28 mouse cellular contexts compared by ENCODE assay signal in the genomic region with DNA sequence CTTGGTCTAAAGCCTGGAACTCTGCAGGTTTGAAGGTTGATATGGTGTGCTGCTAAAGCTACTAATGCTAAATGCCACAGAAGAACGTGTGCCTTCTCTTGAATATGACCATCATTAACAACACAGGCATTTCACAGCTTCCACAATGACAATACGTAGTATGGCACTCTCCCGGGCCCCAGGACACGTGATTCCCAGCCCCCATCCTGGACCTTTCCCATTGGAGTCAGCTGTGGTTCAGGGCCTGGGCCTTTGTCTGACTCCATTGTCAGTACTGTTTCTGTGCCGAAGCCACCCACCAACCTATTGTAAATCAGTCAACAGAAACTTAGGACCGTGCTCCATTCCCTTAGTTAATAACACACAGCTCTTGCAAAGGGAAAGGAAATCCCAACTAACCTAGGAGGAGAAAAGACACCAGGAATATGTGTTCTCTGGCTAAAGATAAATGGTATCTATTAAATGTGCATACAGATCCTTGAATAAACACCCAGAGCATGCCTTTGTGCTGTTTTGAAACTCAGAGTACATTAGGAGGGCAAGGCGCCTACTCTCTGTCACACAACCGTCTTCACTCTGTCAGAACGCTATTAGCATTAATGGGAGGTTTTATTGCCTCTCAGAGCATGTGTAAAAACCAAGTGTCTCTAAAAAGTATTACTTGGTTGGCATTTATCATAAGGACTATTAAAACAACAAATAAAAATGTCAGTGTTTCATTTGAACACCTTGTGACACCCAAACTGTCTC.
DNase-seq lines count a peak whose midpoint lies in the region; ATAC-seq and TF ChIP-seq lines count a peak whose summit lies in the region.
"Had no signal": no experiment of that assay in that cellular context is flagged by ENCODE, and none has a peak within 500 bp of the region (broad histone marks: within the 10 kb centered on the region; RNA-seq: fewer than 3 reads in every experiment).

No protein-coding gene starts in this region.

- no peak overlapping the region for H3K4me2 ChIP-seq in hindbrain, embryonic 12.5 days (replicated peaks)
- H3K4me2 ChIP-seq in hindbrain, postnatal 0 days (ENCODE audit: low read depth, low read length), result no peak overlapping the region
- H3K4me2 ChIP-seq in neural tube, embryonic 11.5 days (ENCODE audit: low read depth), result no peak overlapping the region
- H3K4me2 ChIP-seq: embryonic facial prominence, embryonic 12.5 days; forebrain, embryonic 15.5 days; hindbrain, embryonic 15.5 days; intestine, embryonic 15.5 days; limb, embryonic 13.5 days; liver, embryonic 11.5 days; lung, embryonic 15.5 days had no signal

- intact Hi-C loops in gastrocnemius, postnatal 36 days (cut with DNase I), result no loop called here

- H3K9me3 ChIP-seq in hindbrain, embryonic 12.5 days (replicated peaks), result no peaks in the 10 kb centered on the region
- no peaks in the 10 kb centered on the region for H3K9me3 ChIP-seq in hindbrain, postnatal 0 days (ENCODE audit: low read length)
- no peaks in the 10 kb centered on the region for H3K9me3 ChIP-seq in neural tube, embryonic 11.5 days (ENCODE audit: control insufficient read depth, low read length)
- H3K9me3 ChIP-seq: embryonic facial prominence, embryonic 12.5 days; forebrain, embryonic 15.5 days; hindbrain, embryonic 15.5 days; intestine, embryonic 15.5 days; limb, embryonic 13.5 days; lung, embryonic 15.5 days had no signal

- no peak overlapping the region for H3K4me3 ChIP-seq in hindbrain, embryonic 12.5 days
- no peak overlapping the region for H3K4me3 ChIP-seq in hindbrain, postnatal 0 days (ENCODE audit: low read length)
- H3K4me3 ChIP-seq in neural tube, embryonic 11.5 days (ENCODE audit: low read depth, low read length), result no peak overlapping the region
- H3K4me3 ChIP-seq: embryonic facial prominence, embryonic 12.5 days; forebrain, embryonic 15.5 days; hindbrain, embryonic 15.5 days; intestine, embryonic 15.5 days; layer of hippocampus, adult 2 months; left cerebral cortex, adult 2 months; limb, embryonic 13.5 days; lung, embryonic 15.5 days had no signal

- 36% methylated on average over 9 of the region's 9 CpGs for WGBS in hindbrain, embryonic 12.5 days
- WGBS in hindbrain, postnatal 0 days, result 31% methylated on average over 9 of the region's 9 CpGs
- WGBS in neural tube, embryonic 11.5 days, result 36% methylated on average over 9 of the region's 9 CpGs

- no peak for TF ChIP-seq CTCF in hindbrain, postnatal 0 days (IDR thresholded peaks at IDR 0.05; ENCODE audit: low read depth)

- H3K36me3 ChIP-seq in hindbrain, embryonic 12.5 days, result no peaks in the 10 kb centered on the region
- no peaks in the 10 kb centered on the region for H3K36me3 ChIP-seq in hindbrain, postnatal 0 days (ENCODE audit: insufficient read depth, low read length)
- no peaks in the 10 kb centered on the region for H3K36me3 ChIP-seq in neural tube, embryonic 11.5 days (ENCODE audit: control insufficient read depth, insufficient read depth, low read length)
- H3K36me3 ChIP-seq: embryonic facial prominence, embryonic 12.5 days; forebrain, embryonic 15.5 days; hindbrain, embryonic 15.5 days; intestine, embryonic 15.5 days; limb, embryonic 13.5 days; lung, embryonic 15.5 days had no signal

- H3K4me1 ChIP-seq in hindbrain, embryonic 12.5 days, result peaks cover 11% of the 10 kb centered on the region
- no peaks in the 10 kb centered on the region for H3K4me1 ChIP-seq in hindbrain, postnatal 0 days (ENCODE audit: insufficient read depth, low read length)
- H3K4me1 ChIP-seq in neural tube, embryonic 11.5 days (ENCODE audit: control insufficient read depth, insufficient read depth, low read length), result peaks cover 11% of the 10 kb centered on the region
- H3K4me1 ChIP-seq: hindbrain, embryonic 15.5 days had no signal

- H3K9ac ChIP-seq in hindbrain, embryonic 12.5 days, result no peak overlapping the region
- H3K9ac ChIP-seq in hindbrain, postnatal 0 days (replicated peaks; ENCODE audit: low read length), result no peak overlapping the region
- no peak overlapping the region for H3K9ac ChIP-seq in neural tube, embryonic 11.5 days (ENCODE audit: low read length)
- H3K9ac ChIP-seq: embryonic facial prominence, embryonic 12.5 days; forebrain, embryonic 15.5 days; hindbrain, embryonic 15.5 days; intestine, embryonic 15.5 days; limb, embryonic 13.5 days; lung, embryonic 15.5 days had no signal

- peak; percentile 47; the same call in 1 of the 2 replicates for ATAC-seq in hindbrain, embryonic 12.5 days (ENCODE audit: low FRiP score)
- ATAC-seq in hindbrain, postnatal 0 days, result no peak
- peak; percentile 88 for ATAC-seq in neural tube, embryonic 11.5 days (ENCODE audit: insufficient read depth, low FRiP score, low TSS enrichment)
- ATAC-seq: forebrain, embryonic 15.5 days; intestine, embryonic 15.5 days had no signal

- 0 out of 2 replicates have a peak overlapping the region, but pooled peaks have one; percentile 17 for H3K27ac ChIP-seq in hindbrain, embryonic 12.5 days
- no peak overlapping the region for H3K27ac ChIP-seq in hindbrain, postnatal 0 days
- no peak overlapping the region for H3K27ac ChIP-seq in neural tube, embryonic 11.5 days (ENCODE audit: low read depth, low read length)
- H3K27ac ChIP-seq: embryonic facial prominence, embryonic 12.5 days; forebrain, embryonic 15.5 days; hindbrain, embryonic 15.5 days; intestine, embryonic 15.5 days; layer of hippocampus, adult 2 months; left cerebral cortex, adult 2 months; limb, embryonic 13.5 days; lung, embryonic 15.5 days had no signal

- H3K27me3 ChIP-seq in hindbrain, embryonic 12.5 days, result no peaks in the 10 kb centered on the region
- H3K27me3 ChIP-seq in hindbrain, postnatal 0 days (ENCODE audit: insufficient read depth, low read length), result no peaks in the 10 kb centered on the region
- no peaks in the 10 kb centered on the region for H3K27me3 ChIP-seq in neural tube, embryonic 11.5 days (ENCODE audit: control insufficient read depth, insufficient read depth, low read length)
- H3K27me3 ChIP-seq: embryonic facial prominence, embryonic 12.5 days; forebrain, embryonic 15.5 days; hindbrain, embryonic 15.5 days; intestine, embryonic 15.5 days; limb, embryonic 13.5 days; lung, embryonic 15.5 days had no signal

- no peak for DNase-seq in hindbrain, postnatal 0 days (ENCODE audit: low spot score)
- peak; percentile 12 for DNase-seq in retina, postnatal 1 day
- DNase-seq in retina, embryonic 14.5 days (ENCODE audit: low spot score), result no peak
- DNase-seq in neural tube, embryonic 11.5 days (ENCODE audit: low spot score), result peak; percentile 56
- no peak for DNase-seq in gastrocnemius, adult 18-20 months (ENCODE audit: low spot score)
- no peak for DNase-seq in gastrocnemius, postnatal 36 days
- DNase-seq: adrenal gland, postnatal 25 days; B cell, adult 2 months; cerebellum, adult 11-12 months; cerebellum, adult 9-11 months; gastrocnemius, postnatal 10 days; heart, postnatal 14 days; kidney, adult 2 months; kidney, postnatal 36 days; right cerebral cortex, adult 18-20 months; spleen, adult 18-20 months; thymus, adult 18-20 months; thymus, postnatal 25 days had no signal

Comparison
In these comparisons a context has a peak if more than half of its experiments do, and no peak if none do; other contexts are left out.
1. DNase-seq: peak in retina, postnatal 1 day (single experiment) and neural tube, embryonic 11.5 days (single experiment); none in hindbrain, postnatal 0 days (single experiment), retina, embryonic 14.5 days (single experiment), gastrocnemius, adult 18-20 months (single experiment) and gastrocnemius, postnatal 36 days (0 of 2).